Mouse (Mus musculus): ENCODE results near the gene Pls1. TPM values are rescaled to one million over a fixed set of nuclear protein-coding genes. Genes with fewer than 3 reads are reported as not detected.

The Pls1 gene
- polyA plus RNA-seq (2017; shearing (Covaris generic)): 0.09 TPM

DNA sequence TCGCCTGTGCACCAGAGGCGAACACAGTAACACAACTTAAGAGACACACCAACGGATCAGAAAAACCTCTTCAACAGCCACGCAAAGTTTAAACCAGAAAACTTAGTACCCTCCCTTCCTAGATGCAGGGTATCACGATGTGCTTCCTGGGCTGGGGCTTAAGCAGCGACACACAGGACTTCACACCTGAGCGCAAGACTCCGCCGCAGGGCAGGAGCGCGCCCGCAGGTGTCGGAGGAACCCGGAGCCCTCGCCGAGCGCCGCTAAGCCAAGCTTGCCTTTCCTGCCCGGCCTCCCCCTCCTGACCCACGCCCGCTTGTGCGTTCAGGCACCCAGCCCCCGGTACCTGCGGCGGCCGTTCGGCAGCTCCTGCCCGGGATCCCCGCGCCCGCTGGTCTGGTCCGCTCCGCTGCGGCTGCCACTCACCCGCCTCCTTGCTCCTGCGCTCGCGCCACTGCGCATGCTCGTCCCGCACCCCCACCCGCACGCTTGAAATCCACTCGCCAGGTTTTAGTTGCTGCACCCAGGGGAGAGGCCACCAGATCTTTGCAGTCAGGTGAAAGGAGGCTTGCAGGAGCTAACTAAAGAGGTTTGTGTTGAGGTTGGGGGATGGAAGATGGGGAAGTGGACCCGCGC is at the start of gene Pls1:
Pls1 (minus strand) TSS at position 487 of the 636 bp plus-strand sequence.

DNA sequence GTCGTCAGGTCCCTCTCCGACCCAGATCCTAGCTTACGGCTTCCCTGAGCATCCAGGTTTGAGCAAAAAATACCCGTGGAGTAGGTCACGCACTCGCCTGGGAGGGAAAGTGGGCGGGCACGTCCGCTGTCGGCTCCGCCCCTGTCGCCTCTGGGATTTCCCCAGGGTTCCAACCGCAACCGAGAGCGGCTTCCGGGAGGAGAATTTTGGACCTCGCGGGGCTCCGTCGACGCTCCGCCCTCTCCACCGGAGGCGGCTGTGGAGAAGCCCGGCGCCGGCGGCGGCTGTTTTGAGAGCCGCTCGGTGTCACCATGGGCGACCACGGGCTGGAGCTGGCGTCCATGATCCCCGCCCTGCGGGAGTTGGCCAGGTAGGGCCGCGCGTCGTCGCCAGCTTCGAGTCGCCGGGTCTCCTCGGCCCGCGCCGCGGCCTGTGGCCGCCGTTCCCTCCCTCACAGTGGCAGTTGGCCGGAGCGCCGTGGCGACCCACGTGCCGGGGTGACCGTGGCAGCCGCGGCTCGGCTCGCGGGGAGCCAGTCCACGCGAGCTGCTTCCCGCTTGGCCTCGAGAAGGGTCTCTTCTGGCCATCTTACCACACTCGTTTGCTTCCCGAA is 12.4 kb upstream of the Pls1 start, which contains the start of gene Atr:
Atr (plus strand) TSS at position 184 of the 613 bp plus-strand sequence.

DNA sequence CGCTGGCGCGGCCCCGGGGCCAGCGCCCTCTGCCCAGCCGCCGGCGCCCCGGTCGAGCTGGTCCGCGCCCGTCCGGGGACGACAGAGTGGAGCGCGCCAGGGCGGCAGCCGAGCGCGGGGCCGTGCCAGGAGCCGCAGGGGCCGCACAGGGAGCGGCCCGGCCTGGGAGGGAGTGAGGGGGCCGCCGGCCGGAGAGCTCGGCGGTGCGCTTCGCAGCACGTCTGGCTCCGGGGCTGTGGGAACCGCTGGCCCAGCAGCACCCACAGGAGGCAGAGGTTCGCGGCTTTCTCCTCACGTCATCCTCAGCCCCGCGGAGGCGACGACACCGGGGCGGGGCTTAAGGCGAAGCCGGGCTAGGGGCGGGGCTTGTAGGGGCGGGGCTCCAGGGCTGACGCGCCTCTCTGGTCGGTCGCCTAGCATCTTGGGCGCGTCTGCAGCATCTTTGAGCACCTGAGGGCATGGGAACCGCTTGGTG is 95.0 kb downstream of the Pls1 start, which contains the start of gene Trpc1:
Trpc1 (minus strand) TSS at position 339 of the 475 bp plus-strand sequence.

Other genes starting within 250 kb of the Pls1 start
- not detected for gene Pcolce2, start 207.7 kb downstream of the Pls1 start, polyA plus RNA-seq (2017; shearing (Covaris generic))
- not detected for gene Trpc1, start 94.9 kb downstream of the Pls1 start, polyA plus RNA-seq (2017; shearing (Covaris generic))
- 29.5 TPM for gene Atr, start 12.3 kb upstream of the Pls1 start, polyA plus RNA-seq (2017; shearing (Covaris generic))
- gene Xrn1, start 109.4 kb upstream of the Pls1 start, polyA plus RNA-seq (2017; shearing (Covaris generic)): 51.6 TPM

Data from naive thymus-derived CD4-positive, alpha-beta T cell, adult 5 months (primary cell).